Mouse (Mus musculus): ENCODE results near the gene Lrrk1.

GRCm38 (mm10) chr7:66370970-66371369 lies 17.2 kb downstream of the Lrrk1 start:
- no peak for TF ChIP-seq HCFC1 (IDR thresholded peaks at IDR 0.05; ENCODE audit: borderline replicate concordance, insufficient read depth, low read length)
- no peak for TF ChIP-seq CHD2 (IDR thresholded peaks at IDR 0.05; ENCODE audit: low read depth, low read length)
- TF ChIP-seq ZNF384 (IDR thresholded peaks at IDR 0.05; ENCODE audit: low read depth, low read length), result no peak
- no peak for TF ChIP-seq ZC3H11A (IDR thresholded peaks at IDR 0.05; ENCODE audit: borderline replicate concordance, low read depth, low read length)
- no peak for TF ChIP-seq MAFK (IDR thresholded peaks at IDR 0.05; ENCODE audit: insufficient read depth, low read depth, low read length)

Data from ES-E14 (cell line).